Mouse (Mus musculus): Measurements from ENCODE around the gene Cacnb1. TPM values are rescaled to one million over a fixed set of nuclear protein-coding genes. Genes with fewer than 3 reads are reported as not detected.
A peak's percentile ranks its signal among the peaks of the same experiment; 100 is the strongest.

Cacnb1 gene
- polyA plus RNA-seq, 1 experiment from 2014 or later = 16.6 TPM

GRCm38 (mm10) chr11:97983506-97983905, 39.3 kb downstream of the Cacnb1 start:
- Histone ChIP-seq H3K4me1 (peaks cover 27% of the 10 kb centered on the region), H3K27ac (no peak overlapping the region), H3K27me3 (peaks cover 42% of the 10 kb centered on the region), H3K4me3 (no peak overlapping the region), H3K4me2 (no peak overlapping the region), H3K9ac (no peak overlapping the region), H3K9me3 (no peaks in the 10 kb centered on the region), H3K36me3 (no peaks in the 10 kb centered on the region)
- WGBS = 93% methylated on average over 3 of the region's 3 CpGs
- no peak for ATAC-seq (ENCODE audit: insufficient number of reproducible peaks, insufficient read depth, low FRiP score, low TSS enrichment, low read depth)

GRCm38 (mm10) chr11:97982721-97983120, 40.1 kb downstream of the Cacnb1 start:
- H3K4me1 ChIP-seq = peaks cover 27% of the 10 kb centered on the region
- H3K4me2 ChIP-seq = no peak overlapping the region
- no peak overlapping the region for H3K27ac ChIP-seq
- no peak overlapping the region for H3K9ac ChIP-seq
- 85% methylated on average over 9 of the region's 9 CpGs for WGBS
- H3K4me3 ChIP-seq = no peak overlapping the region
- peaks cover 42% of the 10 kb centered on the region for H3K27me3 ChIP-seq
- no peaks in the 10 kb centered on the region for H3K9me3 ChIP-seq
- H3K36me3 ChIP-seq = no peaks in the 10 kb centered on the region
- no peak for ATAC-seq (ENCODE audit: insufficient number of reproducible peaks, insufficient read depth, low FRiP score, low TSS enrichment, low read depth)

- ATAC-seq (ENCODE audit: insufficient number of reproducible peaks, insufficient read depth, low FRiP score, low TSS enrichment, low read depth) = no peak
- Histone ChIP-seq H3K9ac (0 out of 2 replicates have a peak overlapping the region, but pooled peaks have one; percentile 21), H3K4me2 (no peak overlapping the region), H3K9me3 (no peaks in the 10 kb centered on the region), H3K4me1 (peaks cover 12% of the 10 kb centered on the region), H3K36me3 (no peaks in the 10 kb centered on the region), H3K27me3 (peaks cover 25% of the 10 kb centered on the region), H3K27ac (no peak overlapping the region), H3K4me3 (no peak overlapping the region)
- WGBS = 24% methylated on average over 9 of the region's 9 CpGs
Observed at GRCm38 (mm10) chr11:97980531-97980966, 42.3 kb downstream of the Cacnb1 start.

GRCm38 (mm10) chr11:97979824-97980495, 42.9 kb downstream of the Cacnb1 start:
- Histone ChIP-seq H3K36me3 (no peaks in the 10 kb centered on the region), H3K4me1 (peaks cover 12% of the 10 kb centered on the region), H3K27ac (no peak overlapping the region), H3K27me3 (peaks cover 19% of the 10 kb centered on the region), H3K4me2 (no peak overlapping the region), H3K4me3 (no peak overlapping the region), H3K9me3 (no peaks in the 10 kb centered on the region), H3K9ac (0 out of 2 replicates have a peak overlapping the region, but pooled peaks have one; percentile 21)
- no peak for ATAC-seq (ENCODE audit: insufficient number of reproducible peaks, insufficient read depth, low FRiP score, low TSS enrichment, low read depth)
- 56% methylated on average over 10 of the region's 10 CpGs for WGBS

- Histone ChIP-seq H3K9ac (no peak overlapping the region), H3K9me3 (no peaks in the 10 kb centered on the region), H3K4me3 (no peak overlapping the region), H3K27me3 (0 out of 2 replicates have a peak, but pooled peaks cover 4% of the 10 kb centered on the region), H3K4me2 (no peak overlapping the region), H3K27ac (no peak overlapping the region), H3K36me3 (no peaks in the 10 kb centered on the region), H3K4me1 (peaks cover 12% of the 10 kb centered on the region)
- WGBS = 83% methylated on average over 13 of the region's 13 CpGs
- no peak for ATAC-seq (ENCODE audit: insufficient number of reproducible peaks, insufficient read depth, low FRiP score, low TSS enrichment, low read depth)
Observed at GRCm38 (mm10) chr11:97978392-97978791, 44.4 kb downstream of the Cacnb1 start.

GRCm38 (mm10) chr11:97977797-97978196, 45.0 kb downstream of the Cacnb1 start:
- no peak for ATAC-seq (ENCODE audit: insufficient number of reproducible peaks, insufficient read depth, low FRiP score, low TSS enrichment, low read depth)
- Histone ChIP-seq H3K27me3 (no peaks in the 10 kb centered on the region), H3K4me3 (no peak overlapping the region), H3K27ac (no peak overlapping the region), H3K36me3 (no peaks in the 10 kb centered on the region), H3K9me3 (no peaks in the 10 kb centered on the region), H3K4me2 (no peak overlapping the region), H3K4me1 (peaks cover 12% of the 10 kb centered on the region), H3K9ac (no peak overlapping the region)
- WGBS = 72% methylated on average over 5 of the region's 5 CpGs

GRCm38 (mm10) chr11:97974746-97975145, 48.1 kb downstream of the Cacnb1 start:
- Histone ChIP-seq H3K27ac (no peak overlapping the region), H3K36me3 (no peaks in the 10 kb centered on the region), H3K4me1 (no peaks in the 10 kb centered on the region), H3K27me3 (no peaks in the 10 kb centered on the region), H3K9ac (no peak overlapping the region), H3K4me2 (no peak overlapping the region), H3K9me3 (no peaks in the 10 kb centered on the region), H3K4me3 (no peak overlapping the region)
- 81% methylated on average over 5 of the region's 5 CpGs for WGBS
- ATAC-seq (ENCODE audit: insufficient number of reproducible peaks, insufficient read depth, low FRiP score, low TSS enrichment, low read depth) = no peak

- Histone ChIP-seq H3K9me3 (no peaks in the 10 kb centered on the region), H3K36me3 (no peaks in the 10 kb centered on the region), H3K4me3 (no peak overlapping the region), H3K27ac (no peak overlapping the region), H3K27me3 (no peaks in the 10 kb centered on the region), H3K9ac (no peak overlapping the region), H3K4me2 (no peak overlapping the region), H3K4me1 (no peaks in the 10 kb centered on the region)
- WGBS = 86% methylated on average over 5 of the region's 5 CpGs
- no peak for ATAC-seq (ENCODE audit: insufficient number of reproducible peaks, insufficient read depth, low FRiP score, low TSS enrichment, low read depth)
Observed at GRCm38 (mm10) chr11:97974141-97974540, 48.7 kb downstream of the Cacnb1 start.

- WGBS = 80% methylated on average over 2 of the region's 2 CpGs
- no peak overlapping the region for H3K9ac ChIP-seq
- H3K4me3 ChIP-seq = no peak overlapping the region
- H3K27ac ChIP-seq = no peak overlapping the region
- no peak overlapping the region for H3K4me2 ChIP-seq
- H3K9me3 ChIP-seq = no peaks in the 10 kb centered on the region
- H3K4me1 ChIP-seq = no peaks in the 10 kb centered on the region
- no peaks in the 10 kb centered on the region for H3K36me3 ChIP-seq
- no peak for ATAC-seq (ENCODE audit: insufficient number of reproducible peaks, insufficient read depth, low FRiP score, low TSS enrichment, low read depth)
- H3K27me3 ChIP-seq = no peaks in the 10 kb centered on the region
Observed at GRCm38 (mm10) chr11:97972434-97972833, 50.4 kb downstream of the Cacnb1 start.

- Histone ChIP-seq H3K4me2 (no peak overlapping the region), H3K4me1 (no peaks in the 10 kb centered on the region), H3K9me3 (no peaks in the 10 kb centered on the region), H3K27ac (no peak overlapping the region), H3K9ac (no peak overlapping the region), H3K36me3 (no peaks in the 10 kb centered on the region), H3K4me3 (no peak overlapping the region), H3K27me3 (no peaks in the 10 kb centered on the region)
- WGBS = 30% methylated on average over 7 of the region's 7 CpGs
- no peak for ATAC-seq (ENCODE audit: insufficient number of reproducible peaks, insufficient read depth, low FRiP score, low TSS enrichment, low read depth)
Observed at GRCm38 (mm10) chr11:97971232-97971631, 51.6 kb downstream of the Cacnb1 start.

GRCm38 (mm10) chr11:97970771-97971170, 52.1 kb downstream of the Cacnb1 start:
- no peak overlapping the region for H3K4me3 ChIP-seq
- no peak for ATAC-seq (ENCODE audit: insufficient number of reproducible peaks, insufficient read depth, low FRiP score, low TSS enrichment, low read depth)
- H3K9ac ChIP-seq = no peak overlapping the region
- no peak overlapping the region for H3K27ac ChIP-seq
- WGBS = 87% methylated on average over 7 of the region's 7 CpGs
- H3K36me3 ChIP-seq = no peaks in the 10 kb centered on the region
- no peak overlapping the region for H3K4me2 ChIP-seq
- H3K27me3 ChIP-seq = no peaks in the 10 kb centered on the region
- no peaks in the 10 kb centered on the region for H3K4me1 ChIP-seq
- no peaks in the 10 kb centered on the region for H3K9me3 ChIP-seq

GRCm38 (mm10) chr11:97968385-97968784, 54.4 kb downstream of the Cacnb1 start:
- Histone ChIP-seq H3K4me1 (no peaks in the 10 kb centered on the region), H3K27ac (no peak overlapping the region)
- no peak for ATAC-seq (ENCODE audit: insufficient number of reproducible peaks, insufficient read depth, low FRiP score, low TSS enrichment, low read depth)

More at GRCm38 (mm10) chr11:97968385-97968784, 54.4 kb downstream of the Cacnb1 start:
- Histone ChIP-seq H3K4me2 (no peak overlapping the region), H3K36me3 (no peaks in the 10 kb centered on the region), H3K4me3 (no peak overlapping the region), H3K27me3 (no peaks in the 10 kb centered on the region), H3K9me3 (no peaks in the 10 kb centered on the region), H3K9ac (no peak overlapping the region)
- 86% methylated on average over 5 of the region's 5 CpGs for WGBS

All from embryonic facial prominence, embryonic 13.5 days (tissue).